Mouse (Mus musculus) liver, embryonic 13.5 days (tissue): ENCODE measurements around the gene Nbea. TPM values are rescaled to one million over a fixed set of nuclear protein-coding genes. Genes with fewer than 3 reads are reported as not detected.

ENCODE experiments used
- ATAC-seq: fragments of 200-750 bp; cut with Nextera tagmentation; 2 replicates; pipeline ENCODE4 v1.8.0; 2017; ENCODE audit warnings: low read depth, mild to moderate bottlenecking, moderate number of reproducible peaks, moderate library complexity
- DNase-seq: peaks from one replicate; pipeline ENCODE4 v3.0.0; 2022
- H3K27ac ChIP-seq: fragments of 300-500 bp; sonication (generic); 2 replicates; pipeline ENCODE4 v1.5.1; 2015; ENCODE audit warnings: moderate library complexity, mild to moderate bottlenecking, inconsistent platforms
- H3K27me3 ChIP-seq: fragments of 300-500 bp; sonication (generic); 2 replicates; pipeline ENCODE4 v1.6.1; 2015; ENCODE audit warnings: mild to moderate bottlenecking, inconsistent platforms
- H3K36me3 ChIP-seq: fragments of 300-500 bp; sonication (generic); 2 replicates; pipeline ENCODE4 v1.6.1; 2015; ENCODE audit warnings: mild to moderate bottlenecking, inconsistent platforms
- H3K4me1 ChIP-seq: fragments of 300-500 bp; sonication (generic); replicated peaks from 2 replicates; pipeline ENCODE4 v1.6.1; 2015; ENCODE audit warnings: inconsistent platforms
- H3K4me2 ChIP-seq: fragments of 300-500 bp; sonication (generic); 2 replicates; pipeline ENCODE4 v1.6.1; 2015; ENCODE audit warnings: inconsistent platforms, mild to moderate bottlenecking, moderate library complexity
- H3K4me3 ChIP-seq: fragments of 300-500 bp; sonication (generic); replicated peaks from 2 replicates; pipeline ENCODE4 v1.5.1; 2015; ENCODE audit warnings: mild to moderate bottlenecking, inconsistent platforms
- H3K9ac ChIP-seq: fragments of 300-500 bp; sonication (generic); 2 replicates; pipeline ENCODE4 v1.6.1; 2015; ENCODE audit warnings: mild to moderate bottlenecking, inconsistent platforms
- H3K9me3 ChIP-seq: fragments of 300-500 bp; sonication (generic); replicated peaks from 2 replicates; pipeline ENCODE4 v1.6.1; 2016; ENCODE audit warnings: inconsistent platforms
- WGBS: fragments of 180-500 bp; shearing (Covaris S2); methylation state at CpG from one replicate; pipeline ENCODE4 v1.1.7; 2015; ENCODE audit not compliant: insufficient replicate concordance; 5-methylcytosine and 5-hydroxymethylcytosine counted together
- polyA plus RNA-seq: library from polyadenylated mRNA; unstranded; fragments of >200 nt; fragmentation: Nextera tagmentation; extraction: Ambion mirVana; gene quantifications from 2 replicates; pipeline ENCODE4 v1.2.1, GENCODE M21; 2015

Nbea gene
- polyA plus RNA-seq, 1 experiment from 2014 or later, result 1.2 TPM

GRCm38 (mm10) chr3:55824864-55825263 is 358.6 kb downstream of the Nbea start:
- Histone ChIP-seq H3K9me3 (no peaks in the 10 kb centered on the region), H3K27ac (no peak overlapping the region), H3K4me3 (no peak overlapping the region), H3K36me3 (no peaks in the 10 kb centered on the region), H3K4me1 (peaks cover 15% of the 10 kb centered on the region), H3K27me3 (no peaks in the 10 kb centered on the region), H3K9ac (no peak overlapping the region), H3K4me2 (no peak overlapping the region)
- WGBS, result 52% methylated on average over 3 of the region's 3 CpGs
- DNase-seq, result no peak
- ATAC-seq, result no peak

- Histone ChIP-seq H3K9ac (no peak overlapping the region), H3K4me2 (no peak overlapping the region), H3K36me3 (no peaks in the 10 kb centered on the region), H3K27ac (no peak overlapping the region), H3K9me3 (no peaks in the 10 kb centered on the region), H3K4me1 (no peaks in the 10 kb centered on the region), H3K4me3 (no peak overlapping the region), H3K27me3 (no peaks in the 10 kb centered on the region)
- DNase-seq (no peak), ATAC-seq (no peak)
These were observed 363.9 kb downstream of the Nbea start for GRCm38 (mm10) chr3:55819598-55819997.

- H3K4me1 ChIP-seq, result no peaks in the 10 kb centered on the region
- H3K9ac ChIP-seq, result no peak overlapping the region
- no peaks in the 10 kb centered on the region for H3K36me3 ChIP-seq
- 64% methylated on average over 2 of the region's 2 CpGs for WGBS
- H3K27ac ChIP-seq, result no peak overlapping the region
- no peaks in the 10 kb centered on the region for H3K27me3 ChIP-seq
- ATAC-seq (no peak), DNase-seq (no peak)
- no peaks in the 10 kb centered on the region for H3K9me3 ChIP-seq
- no peak overlapping the region for H3K4me3 ChIP-seq
- no peak overlapping the region for H3K4me2 ChIP-seq
These were observed 365.4 kb downstream of the Nbea start for GRCm38 (mm10) chr3:55818082-55818481.

GRCm38 (mm10) chr3:55816638-55817375 is 366.7 kb downstream of the Nbea start:
- no peaks in the 10 kb centered on the region for H3K9me3 ChIP-seq
- H3K4me2 ChIP-seq, result no peak overlapping the region
- no peaks in the 10 kb centered on the region for H3K4me1 ChIP-seq
- no peak overlapping the region for H3K4me3 ChIP-seq
- DNase-seq (no peak), ATAC-seq (no peak)
- H3K9ac ChIP-seq, result no peak overlapping the region
- H3K36me3 ChIP-seq, result no peaks in the 10 kb centered on the region
- no peak overlapping the region for H3K27ac ChIP-seq
- no peaks in the 10 kb centered on the region for H3K27me3 ChIP-seq
- WGBS, result 21% methylated on average over 6 of the region's 6 CpGs

GRCm38 (mm10) chr3:55816096-55816495 is 367.4 kb downstream of the Nbea start:
- Histone ChIP-seq H3K36me3 (no peaks in the 10 kb centered on the region), H3K9ac (no peak overlapping the region), H3K9me3 (no peaks in the 10 kb centered on the region), H3K27me3 (no peaks in the 10 kb centered on the region), H3K4me2 (no peak overlapping the region), H3K4me3 (no peak overlapping the region), H3K4me1 (no peaks in the 10 kb centered on the region), H3K27ac (no peak overlapping the region)
- 40% methylated on average over 5 of the region's 5 CpGs for WGBS
- ATAC-seq (no peak), DNase-seq (no peak)

GRCm38 (mm10) chr3:55814993-55815625 is 368.4 kb downstream of the Nbea start:
- no peaks in the 10 kb centered on the region for H3K36me3 ChIP-seq
- H3K4me1 ChIP-seq, result no peaks in the 10 kb centered on the region
- 51% methylated on average over 5 of the region's 5 CpGs for WGBS
- ATAC-seq, result no peak
- no peak overlapping the region for H3K4me3 ChIP-seq
- no peak overlapping the region for H3K4me2 ChIP-seq
- DNase-seq, result no peak
- H3K27ac ChIP-seq, result no peak overlapping the region
- H3K9me3 ChIP-seq, result no peaks in the 10 kb centered on the region
- no peak overlapping the region for H3K9ac ChIP-seq
- no peaks in the 10 kb centered on the region for H3K27me3 ChIP-seq

- DNase-seq (no peak), ATAC-seq (no peak)
- Histone ChIP-seq H3K27ac (no peak overlapping the region), H3K4me3 (no peak overlapping the region), H3K27me3 (no peaks in the 10 kb centered on the region), H3K4me2 (no peak overlapping the region), H3K4me1 (no peaks in the 10 kb centered on the region), H3K9ac (no peak overlapping the region), H3K9me3 (no peaks in the 10 kb centered on the region), H3K36me3 (no peaks in the 10 kb centered on the region)
- 73% methylated on average over 2 of the region's 2 CpGs for WGBS
These were observed 388.7 kb downstream of the Nbea start for GRCm38 (mm10) chr3:55794768-55795167.

GRCm38 (mm10) chr3:55793842-55794575 is 389.5 kb downstream of the Nbea start:
- peaks cover 4% of the 10 kb centered on the region; the same call in 1 of the 2 replicates for H3K27me3 ChIP-seq
- no peak for DNase-seq
- no peaks in the 10 kb centered on the region for H3K4me1 ChIP-seq
- no peak overlapping the region for H3K4me2 ChIP-seq
- no peak overlapping the region for H3K4me3 ChIP-seq
- ATAC-seq, result no peak
- 42% methylated on average over 7 of the region's 7 CpGs for WGBS
- H3K9me3 ChIP-seq, result no peaks in the 10 kb centered on the region
- no peaks in the 10 kb centered on the region for H3K36me3 ChIP-seq
- no peak overlapping the region for H3K9ac ChIP-seq
- no peak overlapping the region for H3K27ac ChIP-seq

- WGBS, result 72% methylated on average over 5 of the region's 5 CpGs
- no peak overlapping the region for H3K9ac ChIP-seq
- no peak for DNase-seq
- H3K4me3 ChIP-seq, result no peak overlapping the region
- H3K27ac ChIP-seq, result no peak overlapping the region
- no peaks in the 10 kb centered on the region for H3K9me3 ChIP-seq
- H3K27me3 ChIP-seq, result peaks cover 17% of the 10 kb centered on the region
- ATAC-seq, result no peak
- H3K4me2 ChIP-seq, result no peak overlapping the region
- H3K4me1 ChIP-seq, result peaks cover 3% of the 10 kb centered on the region
- no peaks in the 10 kb centered on the region for H3K36me3 ChIP-seq
These were observed 391.2 kb downstream of the Nbea start for GRCm38 (mm10) chr3:55792251-55792650.

GRCm38 (mm10) chr3:55790609-55791008 is 392.9 kb downstream of the Nbea start:
- Histone ChIP-seq H3K36me3 (no peaks in the 10 kb centered on the region), H3K27me3 (peaks cover 34% of the 10 kb centered on the region), H3K9ac (no peak overlapping the region), H3K9me3 (no peaks in the 10 kb centered on the region), H3K4me1 (peaks cover 3% of the 10 kb centered on the region), H3K4me3 (no peak overlapping the region), H3K4me2 (no peak overlapping the region), H3K27ac (no peak overlapping the region)
- 58% methylated on average over 4 of the region's 4 CpGs for WGBS
- DNase-seq (no peak), ATAC-seq (no peak)

- ATAC-seq, result no peak
- peaks cover 39% of the 10 kb centered on the region for H3K27me3 ChIP-seq
- WGBS, result 49% methylated on average over 2 of the region's 2 CpGs
- no peak overlapping the region for H3K9ac ChIP-seq
- no peaks in the 10 kb centered on the region for H3K9me3 ChIP-seq
- no peak overlapping the region for H3K4me2 ChIP-seq
- H3K4me1 ChIP-seq, result peaks cover 3% of the 10 kb centered on the region
- no peak overlapping the region for H3K27ac ChIP-seq
- no peak overlapping the region for H3K4me3 ChIP-seq
- no peak for DNase-seq
- no peaks in the 10 kb centered on the region for H3K36me3 ChIP-seq
These were observed 393.6 kb downstream of the Nbea start for GRCm38 (mm10) chr3:55789856-55790255.
